Mouse (Mus musculus): ENCODE measurements at regions not wholly inside any gene's neighbourhood (a gene's known extent, or its start where the extent isn't known, plus 50 kb on each side); places are given as distances from the start of the nearest gene placed in this dataset.
A peak's percentile ranks its signal among the peaks of the same experiment; 100 is the strongest.
"Not testable (repeated sequence)": the region's sequence is repeated elsewhere in the genome, so short reads cannot be mapped to it uniquely, and the experiment has no call there.

GRCm38 (mm10) chr14:48607131-48607530, 66.5 kb downstream of the Otx2 start:
- no peak for ATAC-seq (replicated peaks; ENCODE audit: poor library complexity, severe bottlenecking)

GRCm38 (mm10) chr14:48603490-48603889, 70.1 kb downstream of the Otx2 start:
- no peak for ATAC-seq (replicated peaks; ENCODE audit: poor library complexity, severe bottlenecking)

- no peak for ATAC-seq (replicated peaks; ENCODE audit: poor library complexity, severe bottlenecking)
Observed at GRCm38 (mm10) chr14:48594334-48594733, 79.3 kb downstream of the Otx2 start.

GRCm38 (mm10) chr14:48593363-48593762, 80.3 kb downstream of the Otx2 start:
- no peak for ATAC-seq (replicated peaks; ENCODE audit: poor library complexity, severe bottlenecking)

- no peak for ATAC-seq (replicated peaks; ENCODE audit: poor library complexity, severe bottlenecking)
Observed at GRCm38 (mm10) chr14:48591483-48592230, 82.0 kb downstream of the Otx2 start.

GRCm38 (mm10) chr14:48590426-48590825, 83.2 kb downstream of the Otx2 start:
- ATAC-seq (replicated peaks; ENCODE audit: poor library complexity, severe bottlenecking) = no peak

GRCm38 (mm10) chr14:48589702-48590325, 83.8 kb downstream of the Otx2 start:
- ATAC-seq (replicated peaks; ENCODE audit: poor library complexity, severe bottlenecking) = peak; percentile 52

- ATAC-seq (replicated peaks; ENCODE audit: poor library complexity, severe bottlenecking) = no peak
Observed at GRCm38 (mm10) chr14:48585820-48586219, 87.8 kb downstream of the Otx2 start.

- no peak for ATAC-seq (replicated peaks; ENCODE audit: poor library complexity, severe bottlenecking)
Observed at GRCm38 (mm10) chr14:48584571-48584970, 89.0 kb downstream of the Otx2 start.

GRCm38 (mm10) chr14:48583516-48583915, 90.1 kb downstream of the Otx2 start:
- no peak for ATAC-seq (replicated peaks; ENCODE audit: poor library complexity, severe bottlenecking)

GRCm38 (mm10) chr14:48582080-48582479, 91.5 kb downstream of the Otx2 start:
- no peak for ATAC-seq (replicated peaks; ENCODE audit: poor library complexity, severe bottlenecking)

GRCm38 (mm10) chr14:48581308-48581707, 92.3 kb downstream of the Otx2 start:
- ATAC-seq (replicated peaks; ENCODE audit: poor library complexity, severe bottlenecking) = not testable (repeated sequence)

- ATAC-seq (replicated peaks; ENCODE audit: poor library complexity, severe bottlenecking) = no peak
Observed at GRCm38 (mm10) chr14:48580396-48580795, 93.2 kb downstream of the Otx2 start.

GRCm38 (mm10) chr14:48579985-48580384, 93.6 kb downstream of the Otx2 start:
- no peak for ATAC-seq (replicated peaks; ENCODE audit: poor library complexity, severe bottlenecking)

All from granulocyte monocyte progenitor cell, adult 5-6 weeks (primary cell).